Mouse (Mus musculus): ENCODE results near the gene Serhl.
A peak's percentile ranks its signal among the peaks of the same experiment; 100 is the strongest.

- TF ChIP-seq CTCF (IDR thresholded peaks at IDR 0.05; ENCODE audit: borderline replicate concordance, insufficient read depth, low read depth, low read length) (0 out of 2 replicates have a peak, but pooled peaks have one; percentile 20), POLR2A (IDR thresholded peaks at IDR 0.05; ENCODE audit: borderline replicate concordance, insufficient read depth, low read length) (no peak)
Measured at GRCm38 (mm10) chr15:83085901-83086300, 3.4 kb upstream of the Serhl start.
